Mouse (Mus musculus) thymus, postnatal 36 days (tissue): Measurements from ENCODE around the gene Ddc.

Experiments used
- DNase-seq, 2 experiments: peaks; one replicate each; pipeline ENCODE4 v3.0.0; 2022; ENCODE audit warnings: mixed read lengths in 2 of 2

Ddc gene

GRCm38 (mm10) chr11:11822181-11823095 lies 75.5 kb downstream of the Ddc start:
- DNase-seq: no peak

GRCm38 (mm10) chr11:11821387-11821975 lies 76.5 kb downstream of the Ddc start:
- no peak for DNase-seq

- DNase-seq: peak; percentile 23 to 49
These were observed 77.2 kb downstream of the Ddc start for GRCm38 (mm10) chr11:11820737-11821136.

- peak; percentile 39 to 49 for DNase-seq
These were observed 77.7 kb downstream of the Ddc start for GRCm38 (mm10) chr11:11820251-11820650.

DNA sequence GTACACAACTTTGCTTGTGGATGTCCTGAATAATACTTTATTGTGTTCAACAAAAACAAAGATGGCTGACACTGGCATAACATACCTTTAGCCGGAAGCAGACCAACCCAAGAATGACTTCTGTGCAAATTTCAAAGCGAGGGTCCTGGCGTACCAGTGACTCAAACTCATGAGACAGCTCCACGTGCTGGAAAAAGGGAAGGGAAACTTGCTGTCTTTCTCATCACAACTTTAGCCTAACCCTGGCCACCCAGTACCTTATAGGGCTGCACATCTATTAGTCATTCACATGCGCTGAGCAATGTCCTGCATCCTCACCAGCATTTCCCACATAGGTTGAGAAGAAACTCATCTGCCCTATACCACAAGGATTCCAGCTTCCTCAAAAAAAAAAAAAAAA lies 78.7 kb downstream of the Ddc start:
- DNase-seq: no peak

- no peak for DNase-seq
These were observed 79.1 kb downstream of the Ddc start for GRCm38 (mm10) chr11:11818797-11819196.

- DNase-seq: no peak
These were observed 82.2 kb downstream of the Ddc start for GRCm38 (mm10) chr11:11815737-11816136.

DNA sequence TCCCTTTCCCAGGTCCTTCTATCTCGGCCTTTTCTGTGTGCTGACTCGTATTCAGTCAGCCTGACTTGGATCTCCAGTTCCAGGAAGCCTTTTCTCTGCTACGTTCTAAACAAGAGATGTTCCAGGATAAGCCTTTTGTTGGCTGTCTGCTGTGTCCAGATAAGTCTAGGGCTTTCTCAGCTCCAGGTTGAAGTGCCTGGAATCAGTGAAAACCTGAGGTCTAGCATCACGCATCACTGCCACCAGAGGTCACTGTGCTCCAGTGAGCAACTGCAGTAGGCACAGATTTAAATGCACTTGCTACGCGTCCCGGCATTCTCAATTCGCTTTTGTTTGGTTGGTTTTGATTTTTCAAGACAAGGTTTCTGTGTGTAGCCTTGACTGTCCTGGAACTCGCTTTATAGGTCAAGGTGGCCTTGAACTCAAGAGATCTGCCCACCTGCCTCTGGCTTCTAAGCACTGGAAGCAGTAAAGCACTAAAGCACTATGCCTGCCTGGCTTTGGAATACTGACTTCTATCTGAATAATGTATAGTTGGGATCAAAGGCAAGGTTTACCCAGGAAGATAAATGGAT lies 86.0 kb downstream of the Ddc start:
- DNase-seq: peak; percentile 63 to 67

GRCm38 (mm10) chr11:11809404-11810175 lies 88.4 kb downstream of the Ddc start:
- no peak for DNase-seq

GRCm38 (mm10) chr11:11808820-11809403 lies 89.0 kb downstream of the Ddc start, which contains the start of gene Fignl1:
Gene Fignl1, minus strand, starts transcription at chr11:11808962.
- DNase-seq: peak; percentile 98

- DNase-seq: no peak
These were observed 89.7 kb downstream of the Ddc start for GRCm38 (mm10) chr11:11808035-11808819.

- no peak for DNase-seq
These were observed 92.0 kb downstream of the Ddc start for GRCm38 (mm10) chr11:11805951-11806350.

DNA sequence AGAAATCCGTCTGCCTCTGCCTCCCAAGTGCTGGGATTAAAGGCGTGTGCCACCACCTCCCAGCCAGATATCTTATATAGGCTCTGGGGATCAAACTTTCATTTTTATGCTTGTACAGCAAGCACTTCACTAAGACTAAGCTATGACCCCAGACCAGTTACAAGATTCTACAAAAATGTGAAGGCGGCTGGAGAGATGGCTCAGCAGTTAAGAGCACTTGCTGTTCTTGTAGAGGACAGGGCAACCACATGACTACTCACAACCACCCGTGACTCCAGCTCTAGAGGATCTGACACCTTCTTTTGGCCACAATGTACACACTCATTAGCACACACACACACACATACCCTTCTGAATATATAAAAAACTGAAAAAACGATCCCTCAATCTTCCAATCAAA lies 93.5 kb downstream of the Ddc start:
- DNase-seq: no peak

DNA sequence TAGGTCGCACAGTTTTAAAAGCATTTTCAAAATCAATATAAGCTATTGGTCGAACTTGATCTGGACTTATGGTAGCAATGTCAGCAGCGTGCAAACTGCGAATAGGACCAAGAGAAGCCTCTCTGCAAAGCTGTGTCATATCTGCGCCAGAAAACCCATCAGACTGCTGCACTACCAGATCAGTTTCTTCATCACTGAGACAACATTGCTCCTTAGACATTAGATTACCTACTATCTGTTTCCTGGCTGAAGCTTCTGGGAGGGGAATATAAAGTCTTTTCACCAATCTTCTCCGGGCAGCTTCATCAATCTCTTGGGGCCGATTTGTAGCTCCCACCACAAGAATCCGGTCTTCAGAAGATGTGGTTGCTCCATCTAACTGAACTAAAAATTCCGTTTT lies 96.9 kb downstream of the Ddc start:
- no peak for DNase-seq

- DNase-seq: no peak
These were observed 97.6 kb downstream of the Ddc start for GRCm38 (mm10) chr11:11800304-11800703.

- no peak for DNase-seq
These were observed 99.3 kb downstream of the Ddc start for GRCm38 (mm10) chr11:11798690-11799089.

- DNase-seq: no peak
These were observed 103.3 kb downstream of the Ddc start for GRCm38 (mm10) chr11:11794626-11795025.

DNA sequence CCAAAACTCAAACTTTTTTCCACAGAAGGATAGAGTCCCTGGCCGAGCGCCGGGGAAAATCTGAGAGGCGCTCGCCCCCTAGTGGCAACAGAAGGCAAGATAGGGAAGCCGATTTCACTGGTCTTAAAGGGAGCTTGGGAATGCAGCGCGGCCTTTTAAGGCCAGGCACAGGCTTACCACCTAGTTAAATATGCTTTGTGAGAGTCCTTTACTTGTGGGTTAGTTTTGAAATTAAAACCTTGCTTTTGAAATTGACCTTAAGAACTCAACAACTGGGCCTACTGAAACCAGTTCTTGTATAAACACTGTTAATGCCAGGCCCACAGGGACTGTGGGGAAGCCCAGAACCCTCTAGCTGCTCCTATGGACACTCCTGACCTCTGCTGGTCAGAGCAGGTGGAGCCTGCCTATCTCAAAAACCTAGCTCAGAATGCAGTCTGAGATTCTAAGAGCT lies 109.4 kb downstream of the Ddc start:
- peak; percentile 76 to 80 for DNase-seq

- DNase-seq: no peak
These were observed 112.5 kb downstream of the Ddc start for GRCm38 (mm10) chr11:11785457-11785856.

DNA sequence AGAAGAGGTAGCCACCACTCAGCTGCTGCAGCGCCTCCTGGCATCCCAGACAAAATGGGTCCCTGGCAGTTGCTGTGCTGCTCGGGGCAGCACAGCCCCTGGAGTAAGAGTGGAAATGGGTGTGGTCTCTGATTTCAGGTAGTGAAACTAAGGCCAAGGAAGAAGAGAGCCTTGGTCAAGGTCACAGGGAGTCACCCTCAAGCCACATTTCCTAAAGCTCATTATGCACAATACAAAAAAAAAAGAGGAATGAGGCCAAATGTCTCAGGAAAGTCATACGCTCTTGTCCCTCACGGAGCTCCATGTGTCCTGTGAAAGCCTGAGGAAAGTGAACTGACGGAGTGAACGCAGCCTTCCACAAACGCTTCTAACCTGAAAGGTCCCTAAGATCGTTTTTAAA lies 116.2 kb downstream of the Ddc start:
- DNase-seq: no peak

DNA sequence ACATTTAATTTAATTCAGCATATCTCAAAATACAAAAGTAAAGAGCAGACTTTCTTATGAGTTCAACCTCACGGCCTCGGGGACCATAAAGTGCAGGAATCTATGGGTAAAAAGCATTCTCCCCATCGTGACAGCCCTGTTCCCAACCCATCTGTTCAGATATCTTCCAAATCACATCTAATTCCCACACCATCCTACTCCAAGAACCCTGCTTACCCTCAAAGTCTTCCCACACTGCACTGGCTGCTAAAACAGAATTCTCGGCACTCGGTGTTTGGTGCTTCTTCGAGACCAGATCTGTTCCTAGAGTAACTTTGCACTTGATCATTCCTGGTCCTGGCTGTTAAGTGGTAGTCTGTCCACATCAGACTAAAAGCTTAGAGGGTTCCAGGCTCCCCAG lies 119.6 kb downstream of the Ddc start:
- no peak for DNase-seq

DNA sequence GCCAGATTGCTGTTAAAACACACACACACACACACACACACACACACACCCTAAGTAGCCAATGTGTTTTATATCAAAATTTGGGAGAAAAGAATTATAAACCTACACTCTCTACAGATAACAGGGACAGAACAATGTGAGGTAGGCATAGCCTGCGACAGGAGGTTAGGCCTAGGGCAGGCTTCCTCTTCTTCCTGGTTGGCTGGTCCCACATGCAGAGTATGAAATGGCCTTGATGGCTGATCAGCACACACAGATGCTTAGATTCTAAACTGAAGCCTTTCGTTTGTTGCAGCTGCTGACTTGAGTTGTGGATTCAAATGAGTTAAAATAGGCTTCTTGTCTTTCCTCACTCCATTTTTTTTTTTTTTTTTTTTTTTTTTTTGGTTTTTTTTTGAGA lies 120.1 kb downstream of the Ddc start:
- no peak for DNase-seq
